Mouse (Mus musculus) lung, adult 18-20 months (tissue): ENCODE results near the gene Zfp600.
A peak's percentile ranks its signal among the peaks of the same experiment; 100 is the strongest.
"Not testable (repeated sequence)": the region's sequence is repeated elsewhere in the genome, so short reads cannot be mapped to it uniquely, and the experiment has no call there.

ENCODE experiments used
- DNase-seq, 2 experiments: peaks; one replicate each; pipeline ENCODE4 v3.0.0; 2022; ENCODE audit warnings: mixed read lengths in 2 of 2

Gene Zfp600

GRCm38 (mm10) chr4:146156524-146156923 is at the start of gene Zfp600:
Gene Zfp600 (plus strand): TSS chr4:146156824.
- DNase-seq, result not testable (repeated sequence)

GRCm38 (mm10) chr4:146162893-146163292 is 6.3 kb downstream of the Zfp600 start:
- DNase-seq, result not testable (repeated sequence)

GRCm38 (mm10) chr4:146167202-146167832 is 10.7 kb downstream of the Zfp600 start:
- DNase-seq, result not testable (repeated sequence)

DNA sequence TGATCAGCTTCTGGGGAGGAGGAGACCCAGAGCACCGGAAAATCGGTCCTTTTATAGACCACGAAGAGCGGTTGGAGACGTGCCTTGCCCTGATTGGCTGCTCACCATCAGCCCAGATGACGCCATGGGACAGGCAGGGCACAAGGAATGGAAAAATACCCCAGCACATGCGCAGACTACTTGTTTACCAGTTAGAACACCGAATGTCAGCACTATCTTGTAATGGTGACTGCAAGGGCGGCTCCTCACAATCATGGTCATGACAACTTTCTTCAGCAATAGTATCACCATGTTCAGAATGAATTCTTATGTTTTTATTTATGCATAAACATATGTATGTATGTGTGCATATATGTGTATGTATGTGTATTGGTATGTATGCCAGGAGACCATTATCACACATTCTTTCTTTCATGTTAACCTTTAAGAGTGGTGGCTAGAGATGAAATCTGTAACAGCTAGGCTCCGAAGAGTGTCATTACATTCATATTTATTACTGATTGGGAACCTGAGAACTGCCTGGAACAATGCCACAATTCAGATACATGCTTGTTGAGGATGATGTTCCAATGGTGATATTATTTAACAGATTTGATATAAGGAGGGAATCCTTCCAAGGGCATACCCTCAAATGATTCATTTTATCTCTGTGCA is 11.4 kb downstream of the Zfp600 start:
- DNase-seq, result peak in 1 of 2 experiments; percentile 4

DNA sequence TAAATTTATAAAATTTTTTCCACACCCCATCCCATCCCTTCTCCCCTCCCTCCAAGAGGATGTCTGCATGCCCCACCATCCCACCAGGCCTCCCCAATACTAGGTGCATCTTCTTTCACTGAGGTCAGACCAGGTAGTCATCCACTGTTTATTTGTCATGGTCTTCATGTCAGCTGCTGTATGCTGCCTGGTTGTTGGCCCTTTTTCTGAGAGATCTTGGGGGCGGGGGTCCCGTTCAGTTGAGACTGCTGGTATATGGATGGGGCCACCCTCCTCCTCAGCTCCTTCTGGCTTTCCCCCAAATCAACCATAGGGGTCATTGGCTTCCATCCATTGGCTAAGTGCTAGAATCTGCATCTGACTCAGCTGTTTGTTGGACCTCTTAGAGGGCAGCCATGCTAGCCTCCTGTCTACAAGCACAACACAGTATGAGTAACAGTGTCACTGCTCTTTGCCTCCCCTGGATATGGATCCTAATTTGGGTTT is 12.1 kb downstream of the Zfp600 start:
- not testable (repeated sequence) for DNase-seq

GRCm38 (mm10) chr4:146173378-146174226 is 17.0 kb downstream of the Zfp600 start:
- DNase-seq, result peak in 1 of 2 experiments; percentile 20

- not testable (repeated sequence) for DNase-seq
Observed at GRCm38 (mm10) chr4:146204357-146204756, 47.7 kb downstream of the Zfp600 start.

GRCm38 (mm10) chr4:146239252-146240244 is 82.9 kb downstream of the Zfp600 start:
- not testable (repeated sequence) for DNase-seq

DNA sequence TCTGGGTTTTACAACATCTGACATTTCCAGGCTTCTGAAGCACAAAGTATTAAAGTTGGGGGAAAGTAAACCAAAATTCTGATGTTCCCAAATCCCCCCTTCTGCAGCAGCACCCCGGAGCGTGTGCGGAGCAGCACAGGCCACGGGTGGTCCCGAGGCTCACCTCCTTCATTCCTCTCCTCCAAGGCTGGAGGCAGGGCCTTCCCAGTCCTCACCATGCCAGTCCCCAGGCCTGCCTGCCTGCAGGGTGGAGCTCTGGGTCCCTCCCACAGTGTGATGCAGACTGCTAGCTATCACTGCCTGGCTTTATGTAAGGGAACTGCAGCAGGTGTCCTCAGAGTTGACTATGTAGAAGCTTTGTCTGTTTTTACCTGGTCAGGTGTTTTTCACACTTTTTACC is 85.5 kb downstream of the Zfp600 start:
- peak in 1 of 2 experiments; percentile 2 for DNase-seq
